Mouse (Mus musculus): Measurements from ENCODE around the gene Slc9a2.
"Not testable (repeated sequence)": the region's sequence is repeated elsewhere in the genome, so short reads cannot be mapped to it uniquely, and the experiment has no call there.

The Slc9a2 gene

GRCm38 (mm10) chr1:40714950-40715349 lies 34.6 kb downstream of the Slc9a2 start:
- DNase-seq (ENCODE audit: low spot score), result no peak

GRCm38 (mm10) chr1:40726051-40726450 lies 45.7 kb downstream of the Slc9a2 start:
- DNase-seq (ENCODE audit: low spot score), result no peak

- DNase-seq (ENCODE audit: low spot score), result no peak
These were observed 47.0 kb downstream of the Slc9a2 start for GRCm38 (mm10) chr1:40727404-40727803.

GRCm38 (mm10) chr1:40728636-40729035 lies 48.3 kb downstream of the Slc9a2 start:
- DNase-seq (ENCODE audit: low spot score), result no peak

GRCm38 (mm10) chr1:40737671-40738070 lies 57.3 kb downstream of the Slc9a2 start:
- DNase-seq (ENCODE audit: low spot score), result no peak

- not testable (repeated sequence) for DNase-seq (ENCODE audit: low spot score)
These were observed 57.9 kb downstream of the Slc9a2 start for GRCm38 (mm10) chr1:40738246-40738645.

- DNase-seq (ENCODE audit: low spot score), result no peak
These were observed 60.4 kb downstream of the Slc9a2 start for GRCm38 (mm10) chr1:40740739-40741138.

GRCm38 (mm10) chr1:40746089-40746488 lies 65.7 kb downstream of the Slc9a2 start:
- no peak for DNase-seq (ENCODE audit: low spot score)

GRCm38 (mm10) chr1:40759751-40760445 lies 79.5 kb downstream of the Slc9a2 start:
- DNase-seq (ENCODE audit: low spot score), result no peak

GRCm38 (mm10) chr1:40764042-40764441 lies 83.7 kb downstream of the Slc9a2 start:
- no peak for DNase-seq (ENCODE audit: low spot score)

- no peak for DNase-seq (ENCODE audit: low spot score)
These were observed 84.4 kb downstream of the Slc9a2 start for GRCm38 (mm10) chr1:40764701-40765275.

- DNase-seq (ENCODE audit: low spot score), result no peak
These were observed 85.1 kb downstream of the Slc9a2 start for GRCm38 (mm10) chr1:40765521-40765920.

- DNase-seq (ENCODE audit: low spot score), result no peak
These were observed 87.2 kb downstream of the Slc9a2 start for GRCm38 (mm10) chr1:40767588-40767987.

GRCm38 (mm10) chr1:40768606-40769005 lies 88.2 kb downstream of the Slc9a2 start:
- no peak for DNase-seq (ENCODE audit: low spot score)

GRCm38 (mm10) chr1:40769331-40769894 lies 89.0 kb downstream of the Slc9a2 start:
- DNase-seq (ENCODE audit: low spot score), result no peak

GRCm38 (mm10) chr1:40771196-40771970 lies 91.0 kb downstream of the Slc9a2 start:
- DNase-seq (ENCODE audit: low spot score), result no peak

GRCm38 (mm10) chr1:40773234-40773633 lies 92.9 kb downstream of the Slc9a2 start:
- DNase-seq (ENCODE audit: low spot score), result no peak

GRCm38 (mm10) chr1:40774040-40774439 lies 93.7 kb downstream of the Slc9a2 start:
- DNase-seq (ENCODE audit: low spot score), result no peak

GRCm38 (mm10) chr1:40776102-40776501 lies 95.7 kb downstream of the Slc9a2 start:
- no peak for DNase-seq (ENCODE audit: low spot score)

- no peak for DNase-seq (ENCODE audit: low spot score)
These were observed 96.4 kb downstream of the Slc9a2 start for GRCm38 (mm10) chr1:40776763-40777162.

GRCm38 (mm10) chr1:40783450-40783849 lies 103.1 kb downstream of the Slc9a2 start:
- DNase-seq (ENCODE audit: low spot score), result no peak

GRCm38 (mm10) chr1:40784306-40784705 lies 103.9 kb downstream of the Slc9a2 start:
- DNase-seq (ENCODE audit: low spot score), result no peak
